Mouse (Mus musculus) intestine, embryonic 14.5 days (tissue): ENCODE measurements at regions not wholly inside any gene's neighbourhood (a gene's known extent, or its start where the extent isn't known, plus 50 kb on each side); places are given as distances from the start of the nearest gene placed in this dataset.

Experiments used
- ATAC-seq: fragments of 200-750 bp; cut with Nextera tagmentation; replicated peaks from 2 replicates; pipeline ENCODE4 v1.8.0; 2017; ENCODE audit warnings: low read depth, moderate number of reproducible peaks, moderate TSS enrichment, moderate library complexity; ENCODE audit not compliant: low FRiP score, low TSS enrichment
- DNase-seq: peaks from one replicate; pipeline ENCODE4 v3.0.0-alpha.2; 2018; ENCODE audit warnings: low spot score
- H3K27ac ChIP-seq: fragments of 300-500 bp; sonication (generic); 2 replicates; pipeline ENCODE4 v1.5.1; 2014; ENCODE audit warnings: low read depth, mild to moderate bottlenecking, control low read depth
- H3K27me3 ChIP-seq: fragments of 300-500 bp; sonication (generic); replicated peaks from 2 replicates; pipeline ENCODE4 v1.6.1; 2014; ENCODE audit warnings: low read length, control low read depth; ENCODE audit not compliant: control insufficient read depth, insufficient read depth
- H3K36me3 ChIP-seq: fragments of 300-500 bp; sonication (generic); 2 replicates; pipeline ENCODE4 v1.6.1; 2014; ENCODE audit warnings: low read length, control low read depth; ENCODE audit not compliant: control insufficient read depth, insufficient read depth
- H3K4me1 ChIP-seq: fragments of 300-500 bp; sonication (generic); replicated peaks from 2 replicates; pipeline ENCODE4 v1.6.1; 2014; ENCODE audit warnings: low read length, control low read depth, mixed read lengths; ENCODE audit not compliant: control insufficient read depth, insufficient read depth
- H3K4me2 ChIP-seq: fragments of 300-500 bp; sonication (generic); 2 replicates; pipeline ENCODE4 v1.6.1; 2014; ENCODE audit warnings: low read length
- H3K4me3 ChIP-seq: fragments of 300-500 bp; sonication (generic); 2 replicates; pipeline ENCODE4 v1.5.1; 2014; ENCODE audit warnings: low read depth, low read length, control low read depth, mixed read lengths
- H3K9ac ChIP-seq: fragments of 300-500 bp; sonication (generic); 2 replicates; pipeline ENCODE4 v1.6.1; 2014; ENCODE audit warnings: mild to moderate bottlenecking, low read length
- H3K9me3 ChIP-seq: fragments of 300-500 bp; sonication (generic); 2 replicates; pipeline ENCODE4 v1.6.1; 2016; ENCODE audit warnings: low read length, control low read depth; ENCODE audit not compliant: control insufficient read depth
- WGBS: fragments of 180-500 bp; shearing (Covaris S2); extraction: QIAGEN DNeasy Blood & Tissue Kit; methylation state at CpG from one replicate; pipeline ENCODE4 v1.1.7; 2014; 5-methylcytosine and 5-hydroxymethylcytosine counted together

DNA sequence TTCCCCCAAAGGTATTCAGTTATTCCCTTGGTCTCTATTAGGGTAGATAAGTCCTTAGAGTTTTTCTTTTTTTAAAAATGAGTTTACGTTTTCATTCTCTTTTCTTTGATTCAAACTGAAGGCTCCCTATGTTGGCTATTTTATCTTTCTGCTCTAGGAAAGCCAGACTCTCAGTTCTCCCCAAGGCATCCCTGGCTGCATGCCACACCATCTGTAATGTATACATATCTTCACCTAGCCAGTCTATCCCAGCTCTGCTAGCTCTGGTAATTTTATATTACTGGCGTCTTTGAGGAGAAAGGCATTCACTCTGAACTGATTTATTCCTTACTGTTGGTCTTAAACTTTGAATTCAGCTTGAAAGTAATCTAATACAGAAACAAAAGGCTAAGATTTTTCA, 65.2 kb upstream of the Cabcoco1 start:
- DNase-seq (no peak), ATAC-seq (no peak)
- Histone ChIP-seq H3K4me2 (no peak overlapping the region), H3K36me3 (no peaks in the 10 kb centered on the region), H3K27ac (no peak overlapping the region), H3K9ac (no peak overlapping the region), H3K4me1 (no peaks in the 10 kb centered on the region), H3K27me3 (no peaks in the 10 kb centered on the region), H3K9me3 (0 out of 2 replicates have a peak, but pooled peaks cover 3% of the 10 kb centered on the region), H3K4me3 (no peak overlapping the region)
- 32% methylated on average over 2 of the region's 2 CpGs for WGBS

DNA sequence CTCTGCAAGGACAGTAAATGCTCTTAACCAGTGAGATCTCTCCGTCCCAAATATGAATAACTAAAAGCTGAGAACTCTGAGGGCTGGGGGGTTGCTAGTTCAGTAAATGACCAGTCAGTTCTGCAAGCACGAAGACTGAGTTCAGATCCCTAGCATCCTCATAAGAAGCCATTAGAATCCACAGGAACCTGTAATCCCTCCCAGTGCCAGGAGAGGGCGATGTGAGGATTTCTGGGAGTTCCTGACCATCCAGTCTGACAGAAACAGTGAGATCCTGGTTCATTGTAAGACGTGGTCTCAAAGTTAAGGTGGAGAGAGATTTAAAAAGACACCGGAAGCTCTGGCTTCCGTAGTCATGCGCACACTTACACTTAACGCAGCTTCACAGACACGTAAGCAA, 70.2 kb upstream of the Cabcoco1 start:
- WGBS = 81% methylated on average over 9 of the region's 9 CpGs
- Histone ChIP-seq H3K9ac (no peak overlapping the region), H3K4me3 (no peak overlapping the region), H3K27me3 (no peaks in the 10 kb centered on the region), H3K36me3 (no peaks in the 10 kb centered on the region), H3K9me3 (no peaks in the 10 kb centered on the region), H3K4me1 (no peaks in the 10 kb centered on the region), H3K27ac (no peak overlapping the region), H3K4me2 (no peak overlapping the region)
- DNase-seq = no peak
- ATAC-seq = no peak

DNA sequence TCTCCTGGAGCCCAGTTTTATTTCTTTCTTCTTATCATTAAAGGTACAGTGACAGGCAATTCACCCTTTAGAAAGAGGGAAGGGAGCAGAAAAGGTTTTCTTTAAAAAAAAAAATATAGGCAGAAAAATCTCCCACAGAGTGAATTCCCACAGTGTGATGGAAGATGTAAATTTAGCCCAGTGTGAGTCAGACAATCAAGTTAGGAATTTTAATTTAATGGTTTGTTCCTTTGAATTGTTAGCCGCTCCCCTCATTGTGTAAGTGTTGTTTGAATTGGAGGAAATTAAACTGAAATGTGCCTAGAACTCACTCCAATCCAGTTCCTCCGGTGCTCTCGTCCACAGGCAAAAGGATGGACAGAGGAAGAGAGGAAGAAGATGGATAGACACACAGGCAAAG, 71.0 kb upstream of the Cabcoco1 start:
- Histone ChIP-seq H3K4me3 (no peak overlapping the region), H3K36me3 (no peaks in the 10 kb centered on the region), H3K9ac (no peak overlapping the region), H3K9me3 (no peaks in the 10 kb centered on the region), H3K27ac (no peak overlapping the region), H3K4me1 (no peaks in the 10 kb centered on the region), H3K27me3 (no peaks in the 10 kb centered on the region), H3K4me2 (no peak overlapping the region)
- DNase-seq = no peak
- ATAC-seq = no peak
- WGBS = 88% methylated on average over 3 of the region's 3 CpGs

DNA sequence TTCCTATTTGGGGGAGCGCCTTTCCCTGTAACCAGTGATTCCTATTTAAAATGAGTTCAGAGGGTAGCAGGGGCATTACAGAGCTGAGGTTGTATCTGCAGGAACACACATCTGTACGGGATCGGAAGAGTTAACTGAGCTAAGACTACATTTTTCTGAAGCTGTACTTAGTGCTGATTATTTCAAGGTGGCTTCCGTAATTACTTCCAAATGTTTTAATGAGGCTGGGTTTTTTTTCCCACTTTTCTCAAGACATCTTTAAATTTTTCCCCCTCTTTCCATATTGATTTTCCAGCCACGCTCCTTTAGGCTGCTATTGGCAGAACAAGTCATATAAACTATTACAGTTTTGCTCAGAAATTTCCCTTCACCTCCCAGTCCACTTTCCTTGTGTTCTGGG, 82.1 kb upstream of the Cabcoco1 start:
- H3K4me1 ChIP-seq = no peaks in the 10 kb centered on the region
- H3K9ac ChIP-seq = no peak overlapping the region
- H3K27me3 ChIP-seq = no peaks in the 10 kb centered on the region
- H3K36me3 ChIP-seq = no peaks in the 10 kb centered on the region
- no peaks in the 10 kb centered on the region for H3K9me3 ChIP-seq
- DNase-seq = no peak
- no peak overlapping the region for H3K4me3 ChIP-seq
- H3K4me2 ChIP-seq = no peak overlapping the region
- 89% methylated on average over 5 of the region's 5 CpGs for WGBS
- ATAC-seq = no peak
- no peak overlapping the region for H3K27ac ChIP-seq

DNA sequence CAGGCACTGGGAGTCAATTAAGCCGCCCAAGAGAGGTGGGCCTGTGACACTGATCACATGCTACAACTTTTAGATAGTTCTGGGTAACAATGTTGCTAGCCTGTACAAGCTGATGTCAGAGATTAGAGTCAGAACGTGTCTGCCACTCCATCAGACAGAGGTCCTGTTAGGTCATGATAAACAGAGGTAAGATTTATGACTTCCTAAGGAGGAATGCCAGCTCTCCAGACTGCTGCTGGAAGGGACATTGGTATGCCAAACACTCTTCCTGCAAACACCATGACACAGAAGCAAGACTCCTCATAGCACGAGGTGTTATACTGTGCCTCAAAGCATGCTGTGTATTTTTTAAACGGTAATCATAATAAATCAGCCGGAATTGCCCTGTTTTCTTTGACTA, 83.6 kb upstream of the Cabcoco1 start:
- ATAC-seq (no peak), DNase-seq (no peak)
- Histone ChIP-seq H3K27me3 (no peaks in the 10 kb centered on the region), H3K4me2 (no peak overlapping the region), H3K9me3 (no peaks in the 10 kb centered on the region), H3K27ac (no peak overlapping the region), H3K36me3 (no peaks in the 10 kb centered on the region), H3K4me1 (no peaks in the 10 kb centered on the region), H3K9ac (no peak overlapping the region), H3K4me3 (no peak overlapping the region)
- WGBS = 19% methylated on average over 5 of the region's 5 CpGs

DNA sequence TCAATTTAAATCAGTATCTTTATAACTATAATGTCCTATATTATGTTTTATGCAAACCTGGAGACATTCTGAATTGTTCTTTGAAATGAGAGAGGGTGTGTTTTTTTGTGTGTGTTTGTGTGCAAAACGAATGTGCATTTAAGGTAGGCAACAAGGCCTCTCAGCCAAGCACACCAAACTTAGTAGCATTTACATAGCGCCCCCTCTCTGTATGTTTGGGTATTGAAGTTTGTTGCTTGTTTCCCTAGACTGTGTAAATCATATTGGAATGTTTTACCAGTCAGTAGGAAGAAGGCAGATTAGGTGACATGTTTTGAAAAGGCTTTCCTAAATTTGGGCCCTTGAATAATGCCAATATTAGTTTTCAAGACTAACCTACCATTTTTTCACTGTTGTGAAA, 84.1 kb upstream of the Cabcoco1 start:
- H3K36me3 ChIP-seq = no peaks in the 10 kb centered on the region
- H3K9me3 ChIP-seq = no peaks in the 10 kb centered on the region
- H3K27me3 ChIP-seq = no peaks in the 10 kb centered on the region
- H3K9ac ChIP-seq = no peak overlapping the region
- no peak overlapping the region for H3K4me3 ChIP-seq
- H3K4me2 ChIP-seq = no peak overlapping the region
- DNase-seq (no peak), ATAC-seq (no peak)
- WGBS = 28% methylated on average over 2 of the region's 2 CpGs
- H3K4me1 ChIP-seq = no peaks in the 10 kb centered on the region
- H3K27ac ChIP-seq = no peak overlapping the region

DNA sequence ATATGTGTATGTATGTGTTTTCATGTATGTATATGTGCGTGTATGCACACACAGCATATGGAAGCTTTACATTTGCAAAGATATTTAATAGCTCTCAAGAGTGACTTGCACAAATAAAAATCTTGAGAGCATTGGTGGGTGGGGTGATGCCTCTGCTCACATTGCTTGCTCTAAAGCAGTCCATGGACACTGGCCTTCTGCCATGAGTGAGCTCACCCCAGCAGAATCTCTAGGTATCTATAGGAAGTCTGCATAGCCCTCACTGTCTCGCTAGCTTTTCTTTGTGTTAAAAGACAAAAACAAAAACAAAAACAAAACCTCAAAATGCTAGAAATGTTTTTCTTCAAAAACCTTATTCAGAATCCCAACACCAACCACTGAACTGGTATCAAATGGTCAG, 87.8 kb upstream of the Cabcoco1 start:
- H3K4me2 ChIP-seq = no peak overlapping the region
- WGBS = 88% methylated on average over 2 of the region's 2 CpGs
- no peak for DNase-seq

DNA sequence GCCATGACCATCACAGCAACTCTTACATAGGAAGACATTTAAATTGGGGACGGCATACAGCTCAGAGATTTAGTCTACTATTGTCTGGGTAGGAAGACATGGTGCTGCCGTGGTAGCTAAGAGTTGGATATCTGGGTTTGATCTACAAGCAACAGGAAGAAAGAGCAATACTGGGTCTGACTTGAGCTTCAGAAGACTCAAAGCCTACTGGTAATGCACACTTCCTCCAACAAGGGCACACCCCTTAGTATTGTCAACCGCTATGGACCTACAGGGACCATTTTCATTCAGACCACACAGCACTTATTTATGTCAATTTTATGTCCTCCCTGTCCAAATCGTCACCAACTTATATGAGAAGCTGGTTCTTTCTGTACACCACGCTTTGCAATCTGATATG, 90.3 kb upstream of the Tmem26 start:
- ATAC-seq = no peak
- Histone ChIP-seq H3K9ac (no peak overlapping the region), H3K27me3 (no peaks in the 10 kb centered on the region), H3K9me3 (no peaks in the 10 kb centered on the region), H3K27ac (no peak overlapping the region), H3K4me1 (no peaks in the 10 kb centered on the region), H3K4me2 (no peak overlapping the region), H3K36me3 (no peaks in the 10 kb centered on the region), H3K4me3 (no peak overlapping the region)
- 84% methylated on average over 5 of the region's 5 CpGs for WGBS
- DNase-seq = no peak

More for the DNA sequence above, 87.8 kb upstream of the Cabcoco1 start:
- no peaks in the 10 kb centered on the region for H3K4me1 ChIP-seq
- H3K27me3 ChIP-seq = no peaks in the 10 kb centered on the region
- no peaks in the 10 kb centered on the region for H3K36me3 ChIP-seq
- ATAC-seq = no peak
- H3K9ac ChIP-seq = no peak overlapping the region
- H3K9me3 ChIP-seq = no peaks in the 10 kb centered on the region
- H3K27ac ChIP-seq = no peak overlapping the region
- H3K4me3 ChIP-seq = no peak overlapping the region

DNA sequence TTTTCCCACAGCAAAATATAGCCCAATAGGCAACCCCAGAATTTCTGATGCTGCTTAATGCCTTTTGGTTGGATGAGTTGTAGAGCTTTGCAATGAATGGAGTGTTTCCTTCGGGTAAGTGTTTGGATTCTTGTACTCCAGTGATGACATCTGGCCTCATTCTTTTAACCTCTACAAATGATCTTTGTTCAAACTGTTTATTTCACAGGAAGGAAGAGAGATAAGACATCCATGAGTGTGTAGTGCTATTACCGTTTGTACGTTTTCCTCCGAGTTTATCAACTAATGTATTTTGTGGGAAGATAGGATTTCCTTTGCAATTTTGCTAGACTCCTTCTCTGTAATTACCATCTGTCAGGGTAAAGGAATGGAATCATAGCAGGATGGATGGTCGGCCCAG, 70.7 kb upstream of the Tmem26 start:
- no peaks in the 10 kb centered on the region for H3K4me1 ChIP-seq
- H3K4me2 ChIP-seq = no peak overlapping the region
- no peaks in the 10 kb centered on the region for H3K36me3 ChIP-seq
- no peaks in the 10 kb centered on the region for H3K9me3 ChIP-seq
- 37% methylated on average over 5 of the region's 5 CpGs for WGBS
- ATAC-seq = no peak
- no peak overlapping the region for H3K9ac ChIP-seq
- no peak for DNase-seq
- no peaks in the 10 kb centered on the region for H3K27me3 ChIP-seq
- no peak overlapping the region for H3K27ac ChIP-seq
- H3K4me3 ChIP-seq = no peak overlapping the region
